Mouse (Mus musculus): ENCODE measurements around the gene Hinfp. TPM values are rescaled to one million over a fixed set of nuclear protein-coding genes. Genes with fewer than 3 reads are reported as not detected.
"Not testable (repeated sequence)": the region's sequence is repeated elsewhere in the genome, so short reads cannot be mapped to it uniquely, and the experiment has no call there.

Hinfp gene
- polyA plus RNA-seq, 1 experiment from 2014 or later = 15.3 TPM

- WGBS (ENCODE audit: insufficient replicate concordance) = 72% methylated on average over 19 of the region's 19 CpGs
- H3K4me1 ChIP-seq (ENCODE audit: control insufficient read depth, insufficient read depth, low read length) = peaks cover 23% of the 10 kb centered on the region; the same call in 1 of the 2 replicates
- H3K9me3 ChIP-seq (replicated peaks; ENCODE audit: control insufficient read depth, low read length) = no peaks in the 10 kb centered on the region
- H3K27me3 ChIP-seq (ENCODE audit: control insufficient read depth, insufficient read depth, low read length) = no peaks in the 10 kb centered on the region
- ATAC-seq (replicated peaks; ENCODE audit: insufficient number of reproducible peaks, low FRiP score, low TSS enrichment) = no peak
- H3K4me2 ChIP-seq = no peak overlapping the region
- H3K27ac ChIP-seq (ENCODE audit: low read depth, low read length) = no peak overlapping the region
- peaks cover 13% of the 10 kb centered on the region; the same call in 1 of the 2 replicates for H3K36me3 ChIP-seq (ENCODE audit: control insufficient read depth, insufficient read depth, low read length)
- no peak overlapping the region for H3K4me3 ChIP-seq (ENCODE audit: low read depth, low read length)
- H3K9ac ChIP-seq (ENCODE audit: low read depth, low read length) = no peak overlapping the region
Observed at GRCm38 (mm10) chr9:44313476-44314256, 8.2 kb upstream of the Hinfp start.

GRCm38 (mm10) chr9:44311136-44312134, 6.0 kb upstream of the Hinfp start:
- no peak for ATAC-seq (replicated peaks; ENCODE audit: insufficient number of reproducible peaks, low FRiP score, low TSS enrichment)
- H3K4me3 ChIP-seq (ENCODE audit: low read depth, low read length) = peak overlapping the region; percentile 4; the same call in 1 of the 2 replicates
- H3K27ac ChIP-seq (ENCODE audit: low read depth, low read length) = peak overlapping the region; percentile 32; the same call in 1 of the 2 replicates
- peak overlapping the region; percentile 54 for H3K4me2 ChIP-seq
- peaks cover 13% of the 10 kb centered on the region; the same call in 1 of the 2 replicates for H3K36me3 ChIP-seq (ENCODE audit: control insufficient read depth, insufficient read depth, low read length)
- 13% methylated on average over 27 of the region's 27 CpGs for WGBS (ENCODE audit: insufficient replicate concordance)
- peak overlapping the region; percentile 30 for H3K9ac ChIP-seq (ENCODE audit: low read depth, low read length)
- H3K9me3 ChIP-seq (replicated peaks; ENCODE audit: control insufficient read depth, low read length) = no peaks in the 10 kb centered on the region
- peaks cover 11% of the 10 kb centered on the region; the same call in 1 of the 2 replicates for H3K4me1 ChIP-seq (ENCODE audit: control insufficient read depth, insufficient read depth, low read length)
- no peaks in the 10 kb centered on the region for H3K27me3 ChIP-seq (ENCODE audit: control insufficient read depth, insufficient read depth, low read length)

GRCm38 (mm10) chr9:44310750-44311135, 5.3 kb upstream of the Hinfp start:
- no peak for ATAC-seq (replicated peaks; ENCODE audit: insufficient number of reproducible peaks, low FRiP score, low TSS enrichment)
- H3K4me1 ChIP-seq (ENCODE audit: control insufficient read depth, insufficient read depth, low read length) = peaks cover 11% of the 10 kb centered on the region; the same call in 1 of the 2 replicates
- H3K4me2 ChIP-seq = peak overlapping the region; percentile 54
- H3K4me3 ChIP-seq (ENCODE audit: low read depth, low read length) = no peak overlapping the region
- WGBS (ENCODE audit: insufficient replicate concordance) = 24% methylated on average over 10 of the region's 10 CpGs
- H3K27ac ChIP-seq (ENCODE audit: low read depth, low read length) = peak overlapping the region; percentile 32; the same call in 1 of the 2 replicates
- H3K9me3 ChIP-seq (replicated peaks; ENCODE audit: control insufficient read depth, low read length) = no peaks in the 10 kb centered on the region
- no peaks in the 10 kb centered on the region for H3K27me3 ChIP-seq (ENCODE audit: control insufficient read depth, insufficient read depth, low read length)
- peaks cover 10% of the 10 kb centered on the region; the same call in 1 of the 2 replicates for H3K36me3 ChIP-seq (ENCODE audit: control insufficient read depth, insufficient read depth, low read length)
- peak overlapping the region; percentile 30 for H3K9ac ChIP-seq (ENCODE audit: low read depth, low read length)

GRCm38 (mm10) chr9:44309756-44310155, 4.3 kb upstream of the Hinfp start:
- Histone ChIP-seq H3K36me3 (ENCODE audit: control insufficient read depth, insufficient read depth, low read length) (0 out of 2 replicates have a peak, but pooled peaks cover 7% of the 10 kb centered on the region), H3K4me3 (ENCODE audit: low read depth, low read length) (no peak overlapping the region), H3K4me1 (ENCODE audit: control insufficient read depth, insufficient read depth, low read length) (peaks cover 11% of the 10 kb centered on the region; the same call in 1 of the 2 replicates), H3K27me3 (ENCODE audit: control insufficient read depth, insufficient read depth, low read length) (no peaks in the 10 kb centered on the region), H3K27ac (ENCODE audit: low read depth, low read length) (no peak overlapping the region), H3K4me2 (no peak overlapping the region), H3K9ac (ENCODE audit: low read depth, low read length) (no peak overlapping the region), H3K9me3 (replicated peaks; ENCODE audit: control insufficient read depth, low read length) (no peaks in the 10 kb centered on the region)
- WGBS (ENCODE audit: insufficient replicate concordance) = 59% methylated on average over 3 of the region's 3 CpGs
- no peak for ATAC-seq (replicated peaks; ENCODE audit: insufficient number of reproducible peaks, low FRiP score, low TSS enrichment)

GRCm38 (mm10) chr9:44307248-44307647, 1.8 kb upstream of the Hinfp start:
- 90% methylated on average over 2 of the region's 2 CpGs for WGBS (ENCODE audit: insufficient replicate concordance)
- ATAC-seq (replicated peaks; ENCODE audit: insufficient number of reproducible peaks, low FRiP score, low TSS enrichment) = no peak
- H3K9ac ChIP-seq (ENCODE audit: low read depth, low read length) = no peak overlapping the region
- peaks cover 14% of the 10 kb centered on the region; the same call in 1 of the 2 replicates for H3K4me1 ChIP-seq (ENCODE audit: control insufficient read depth, insufficient read depth, low read length)
- no peak overlapping the region for H3K4me3 ChIP-seq (ENCODE audit: low read depth, low read length)
- no peaks in the 10 kb centered on the region for H3K9me3 ChIP-seq (replicated peaks; ENCODE audit: control insufficient read depth, low read length)
- H3K27me3 ChIP-seq (ENCODE audit: control insufficient read depth, insufficient read depth, low read length) = no peaks in the 10 kb centered on the region
- H3K27ac ChIP-seq (ENCODE audit: low read depth, low read length) = no peak overlapping the region
- H3K36me3 ChIP-seq (ENCODE audit: control insufficient read depth, insufficient read depth, low read length) = peaks cover 5% of the 10 kb centered on the region
- no peak overlapping the region for H3K4me2 ChIP-seq

- Histone ChIP-seq H3K4me2 (no peak overlapping the region), H3K9me3 (replicated peaks; ENCODE audit: control insufficient read depth, low read length) (no peaks in the 10 kb centered on the region), H3K27me3 (ENCODE audit: control insufficient read depth, insufficient read depth, low read length) (no peaks in the 10 kb centered on the region), H3K36me3 (ENCODE audit: control insufficient read depth, insufficient read depth, low read length) (peaks cover 12% of the 10 kb centered on the region), H3K4me3 (ENCODE audit: low read depth, low read length) (no peak overlapping the region), H3K27ac (ENCODE audit: low read depth, low read length) (no peak overlapping the region), H3K4me1 (ENCODE audit: control insufficient read depth, insufficient read depth, low read length) (peaks cover 14% of the 10 kb centered on the region; the same call in 1 of the 2 replicates), H3K9ac (ENCODE audit: low read depth, low read length) (no peak overlapping the region)
- 88% methylated on average over 6 of the region's 6 CpGs for WGBS (ENCODE audit: insufficient replicate concordance)
- no peak for ATAC-seq (replicated peaks; ENCODE audit: insufficient number of reproducible peaks, low FRiP score, low TSS enrichment)
Observed at GRCm38 (mm10) chr9:44306532-44306931, 1.1 kb upstream of the Hinfp start.

- H3K4me3 ChIP-seq (ENCODE audit: low read depth, low read length); H3K4me1 ChIP-seq (ENCODE audit: control insufficient read depth, insufficient read depth, low read length); H3K9me3 ChIP-seq (replicated peaks; ENCODE audit: control insufficient read depth, low read length); ATAC-seq (replicated peaks; ENCODE audit: insufficient number of reproducible peaks, low FRiP score, low TSS enrichment); H3K27ac ChIP-seq (ENCODE audit: low read depth, low read length); H3K27me3 ChIP-seq (ENCODE audit: control insufficient read depth, insufficient read depth, low read length); H3K4me2 ChIP-seq; H3K9ac ChIP-seq (ENCODE audit: low read depth, low read length): not testable (repeated sequence)
- WGBS (ENCODE audit: insufficient replicate concordance) = 93% methylated on average over 3 of the region's 3 CpGs
- H3K36me3 ChIP-seq (ENCODE audit: control insufficient read depth, insufficient read depth, low read length) = peaks cover 42% of the 10 kb centered on the region
Observed at GRCm38 (mm10) chr9:44300001-44300400, 5.5 kb downstream of the Hinfp start.

GRCm38 (mm10) chr9:44292490-44292889, 13.0 kb downstream of the Hinfp start:
- Histone ChIP-seq H3K27me3 (ENCODE audit: control insufficient read depth, insufficient read depth, low read length) (peaks cover 4% of the 10 kb centered on the region), H3K4me2 (no peak overlapping the region), H3K27ac (ENCODE audit: low read depth, low read length) (no peak overlapping the region), H3K4me3 (ENCODE audit: low read depth, low read length) (no peak overlapping the region), H3K9me3 (replicated peaks; ENCODE audit: control insufficient read depth, low read length) (no peaks in the 10 kb centered on the region), H3K9ac (ENCODE audit: low read depth, low read length) (no peak overlapping the region), H3K36me3 (ENCODE audit: control insufficient read depth, insufficient read depth, low read length) (peaks cover 33% of the 10 kb centered on the region), H3K4me1 (ENCODE audit: control insufficient read depth, insufficient read depth, low read length) (peaks cover 15% of the 10 kb centered on the region)
- WGBS (ENCODE audit: insufficient replicate concordance) = 63% methylated on average over 3 of the region's 3 CpGs
- ATAC-seq (replicated peaks; ENCODE audit: insufficient number of reproducible peaks, low FRiP score, low TSS enrichment) = no peak
